Mouse (Mus musculus) G1E (cell line): ENCODE measurements around the gene Il5ra.

Experiments
- CTCF ChIP-seq: IDR thresholded peaks from 2 replicates; pipeline ENCODE4 v1.5.1; 2012; ENCODE audit warnings: low read depth, low read length, inconsistent platforms, mixed read lengths
- TAL1 ChIP-seq: conservative IDR thresholded peaks from 2 replicates; pipeline ENCODE4 v1.6.1; 2012; ENCODE audit warnings: low read depth, low read length, inconsistent platforms, mixed read lengths

DNA sequence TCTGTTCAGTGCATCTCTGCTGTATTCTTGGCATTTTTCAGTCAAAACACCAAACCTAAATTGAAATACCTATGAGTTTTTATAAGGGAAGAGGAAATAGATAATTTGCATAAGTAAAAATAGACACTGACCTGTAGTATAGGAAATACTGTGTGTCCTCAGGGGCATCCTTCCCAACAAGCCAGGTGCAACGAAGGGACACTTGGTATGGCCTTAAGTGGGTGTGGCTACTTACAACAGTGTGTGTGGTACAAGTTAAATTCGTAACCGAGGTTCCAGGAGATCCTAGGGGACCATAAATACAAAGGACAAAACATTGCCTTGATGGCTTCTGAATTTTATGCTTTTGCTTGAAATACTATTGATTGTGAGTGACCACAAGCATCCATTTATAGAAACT, 10.6 kb downstream of the Il5ra start:
- no peak for TF ChIP-seq TAL1
- TF ChIP-seq CTCF, result no peak
